31 mouse cellular contexts compared by ENCODE assay signal in the genomic region with DNA sequence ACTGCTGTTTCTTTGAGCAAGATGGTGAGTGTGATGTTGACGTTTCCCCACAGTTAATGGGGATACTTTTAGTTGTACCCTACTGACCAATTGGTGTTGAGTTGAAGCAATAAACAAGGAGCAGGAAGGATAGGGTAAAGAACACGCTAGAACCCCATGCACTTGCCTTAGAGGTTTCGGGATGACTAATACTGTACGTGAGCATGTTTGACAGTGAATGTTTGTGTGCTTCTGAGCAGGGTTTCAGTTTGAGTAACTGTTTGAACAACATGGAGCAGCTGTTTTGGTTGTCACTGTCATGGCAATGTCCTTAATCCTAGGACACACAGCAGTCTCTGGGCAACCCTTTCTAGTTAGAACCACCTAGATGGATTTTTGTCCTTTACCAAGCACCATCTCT. TPM values are rescaled to one million over a fixed set of nuclear protein-coding genes. Genes with fewer than 3 reads are reported as not detected.
DNase-seq lines count a peak whose midpoint lies in the region; ATAC-seq and TF ChIP-seq lines count a peak whose summit lies in the region.
"Had no signal": no experiment of that assay in that cellular context is flagged by ENCODE, and none has a peak within 500 bp of the region (broad histone marks: within the 10 kb centered on the region; RNA-seq: fewer than 3 reads in every experiment).

No protein-coding gene starts in this region.

- no peaks in the 10 kb centered on the region for H3K27me3 ChIP-seq in liver, adult 2 months (ENCODE audit: control insufficient read depth, insufficient read depth, low read length)
- H3K27me3 ChIP-seq in liver, postnatal 0 days (ENCODE audit: insufficient read depth, low read length), result no peaks in the 10 kb centered on the region
- H3K27me3 ChIP-seq in CH12.LX (replicated peaks), result no peaks in the 10 kb centered on the region
- H3K27me3 ChIP-seq in heart, embryonic 10.5 days (ENCODE audit: insufficient read depth, poor library complexity, severe bottlenecking), result no peaks in the 10 kb centered on the region
- no peaks in the 10 kb centered on the region for H3K27me3 ChIP-seq in heart, embryonic 12.5 days (replicated peaks)
- no peaks in the 10 kb centered on the region for H3K27me3 ChIP-seq in kidney, embryonic 14.5 days (ENCODE audit: control insufficient read depth, insufficient read depth, low read length)
- H3K27me3 ChIP-seq: forebrain, embryonic 13.5 days; intestine, embryonic 15.5 days had no signal

- no peak overlapping the region for H3K27ac ChIP-seq in liver, adult 2 months (replicated peaks; ENCODE audit: insufficient read depth, low read depth, low read length)
- no peak overlapping the region for H3K27ac ChIP-seq in liver, postnatal 0 days (ENCODE audit: low read depth)
- peak overlapping the region; percentile 95 for H3K27ac ChIP-seq in CH12.LX (ENCODE audit: insufficient read depth, low read depth)
- no peak overlapping the region for H3K27ac ChIP-seq in heart, embryonic 10.5 days
- no peak overlapping the region for H3K27ac ChIP-seq in heart, embryonic 12.5 days (ENCODE audit: poor library complexity, severe bottlenecking)
- H3K27ac ChIP-seq in kidney, embryonic 14.5 days (ENCODE audit: low read depth, low read length), result no peak overlapping the region
- H3K27ac ChIP-seq: forebrain, embryonic 10.5 days; forebrain, embryonic 13.5 days; gastrocnemius, adult 2 months; hindbrain, embryonic 10.5 days; hindbrain, embryonic 14.5 days; hindbrain, postnatal 0 days; intestine, embryonic 15.5 days had no signal

- H3K4me3 ChIP-seq in liver, adult 2 months (ENCODE audit: insufficient read depth, low read depth, low read length), result no peak overlapping the region
- H3K4me3 ChIP-seq in liver, postnatal 0 days (ENCODE audit: low read depth, low read length), result no peak overlapping the region
- H3K4me3 ChIP-seq in CH12.LX (replicated peaks in 1 of 3; ENCODE audit: low read depth in 2 of 3, low read length in 2 of 3, poor library complexity in 1 of 3), result no peak overlapping the region
- no peak overlapping the region for H3K4me3 ChIP-seq in heart, embryonic 10.5 days
- H3K4me3 ChIP-seq in heart, embryonic 12.5 days, result no peak overlapping the region
- no peak overlapping the region for H3K4me3 ChIP-seq in kidney, embryonic 14.5 days (ENCODE audit: low read length)
- H3K4me3 ChIP-seq: forebrain, embryonic 10.5 days; forebrain, embryonic 13.5 days; gastrocnemius, adult 2 months; hindbrain, embryonic 10.5 days; intestine, embryonic 15.5 days had no signal

- DNase-seq in liver, adult 2 months (ENCODE audit: extremely low read depth, low read depth, low spot score), result peak; percentile 6
- DNase-seq in liver, postnatal 0 days, result no peak
- DNase-seq in CH12.LX (ENCODE audit: extremely low read depth), result peak; percentile 93
- DNase-seq in induced T-regulatory cell, adult 2 months (ENCODE audit: low read depth), result peak; percentile 95
- DNase-seq in heart, embryonic 10.5 days (ENCODE audit: low spot score), result no peak
- no peak for DNase-seq in frontal cortex, postnatal 25 days (ENCODE audit: low spot score in 2 of 2)
- DNase-seq: adrenal gland, adult 8-10 months; adrenal gland, postnatal 25 days; B cell, adult 2 months; cerebellum, adult 18-20 months; cerebellum, adult 9-10 months; cerebellum, postnatal 14 days; gastrocnemius, adult 2 months; gastrocnemius, postnatal 14 days; heart, postnatal 36 days; kidney, adult 11 months had no signal

- in situ Hi-C loops in CH12.LX (cut with MboI; ENCODE audit: low pct_ligation_motif_present, low pct_unique_long_range_greater_than_20kb, low sequenced_read_pairs), result no loop called here

- no peaks in the 10 kb centered on the region for H3K36me3 ChIP-seq in liver, adult 2 months (ENCODE audit: control insufficient read depth, insufficient read depth, low read length)
- H3K36me3 ChIP-seq in liver, postnatal 0 days (replicated peaks; ENCODE audit: insufficient read depth, low read length), result no peaks in the 10 kb centered on the region
- peaks cover 8 to 23% of the 10 kb centered on the region in 2 experiments for H3K36me3 ChIP-seq in CH12.LX (replicated peaks in 1 of 2; ENCODE audit: control insufficient read depth in 1 of 2, insufficient read depth in 1 of 2, low read length in 1 of 2)
- no peaks in the 10 kb centered on the region for H3K36me3 ChIP-seq in heart, embryonic 10.5 days
- no peaks in the 10 kb centered on the region for H3K36me3 ChIP-seq in heart, embryonic 12.5 days
- no peaks in the 10 kb centered on the region for H3K36me3 ChIP-seq in kidney, embryonic 14.5 days (ENCODE audit: control insufficient read depth, insufficient read depth, low read length)
- H3K36me3 ChIP-seq: forebrain, embryonic 10.5 days; hindbrain, embryonic 10.5 days; intestine, embryonic 15.5 days had no signal

- no peak for TF ChIP-seq EP300 in liver, postnatal 0 days (IDR thresholded peaks at IDR 0.05; ENCODE audit: low read depth)
- TF ChIP-seq EP300 in CH12.LX (IDR thresholded peaks at IDR 0.05; ENCODE audit: low read length), result peak; percentile 99

- H3K9ac ChIP-seq in liver, adult 2 months (ENCODE audit: low read depth, low read length), result no peak overlapping the region
- no peak overlapping the region for H3K9ac ChIP-seq in liver, postnatal 0 days (replicated peaks)
- peak overlapping the region; percentile 47 for H3K9ac ChIP-seq in CH12.LX (ENCODE audit: insufficient read depth, low read depth)
- H3K9ac ChIP-seq in heart, embryonic 12.5 days, result no peak overlapping the region
- no peak overlapping the region for H3K9ac ChIP-seq in kidney, embryonic 14.5 days (ENCODE audit: low read depth, low read length)
- H3K9ac ChIP-seq: forebrain, embryonic 13.5 days; hindbrain, embryonic 14.5 days; intestine, embryonic 15.5 days had no signal

- no peaks in the 10 kb centered on the region for H3K9me3 ChIP-seq in liver, postnatal 0 days (ENCODE audit: low read length)
- no peaks in the 10 kb centered on the region for H3K9me3 ChIP-seq in CH12.LX (replicated peaks; ENCODE audit: low read length)
- no peaks in the 10 kb centered on the region for H3K9me3 ChIP-seq in heart, embryonic 10.5 days
- H3K9me3 ChIP-seq in heart, embryonic 12.5 days (replicated peaks), result no peaks in the 10 kb centered on the region
- H3K9me3 ChIP-seq in kidney, embryonic 14.5 days (ENCODE audit: control insufficient read depth, low read length), result no peaks in the 10 kb centered on the region
- H3K9me3 ChIP-seq: forebrain, embryonic 10.5 days; forebrain, embryonic 13.5 days; hindbrain, embryonic 10.5 days; intestine, embryonic 15.5 days had no signal

- no peaks in the 10 kb centered on the region for H3K79me2 ChIP-seq in liver, adult 2 months (ENCODE audit: control insufficient read depth, insufficient read depth, low read length)
- H3K79me2 ChIP-seq in CH12.LX (replicated peaks; ENCODE audit: control insufficient read depth, extremely low read depth, insufficient read depth, poor library complexity, severe bottlenecking), result peaks cover 45% of the 10 kb centered on the region

- no peak for TF ChIP-seq CTCF in liver, adult 2 months (IDR thresholded peaks at IDR 0.05; ENCODE audit: low read depth, low read length)
- TF ChIP-seq CTCF in liver, postnatal 0 days (IDR thresholded peaks at IDR 0.05; ENCODE audit: low read depth), result no peak
- TF ChIP-seq CTCF in CH12.LX (conservative IDR thresholded peaks at IDR 0.05 in 1 of 2, IDR thresholded peaks at IDR 0.05 in 1 of 2; ENCODE audit: low read depth in 2 of 2, low read length in 2 of 2), result no peak

- TF ChIP-seq POLR2A in liver, adult 2 months (IDR thresholded peaks at IDR 0.05; ENCODE audit: extremely low read depth, insufficient read depth, low read length), result no peak
- TF ChIP-seq POLR2A in CH12.LX (IDR thresholded peaks at IDR 0.05; ENCODE audit: low read depth, low read length), result 0 out of 2 replicates have a peak, but pooled peaks have one; percentile 31

- 88% methylated on average over 4 of the region's 4 CpGs for WGBS in liver, adult 2 months
- 70% methylated on average over 4 of the region's 4 CpGs for WGBS in liver, postnatal 0 days (ENCODE audit: insufficient replicate concordance)
- WGBS in heart, embryonic 10.5 days, result 82% methylated on average over 4 of the region's 4 CpGs
- 77% methylated on average over 4 of the region's 4 CpGs for WGBS in heart, embryonic 12.5 days
- 80% methylated on average over 4 of the region's 4 CpGs for WGBS in kidney, embryonic 14.5 days

- no peak for TF ChIP-seq RAD21 in CH12.LX (IDR thresholded peaks at IDR 0.05; ENCODE audit: low read depth, low read length)

- dilution Hi-C loops in CH12.LX (cut with MboI; ENCODE audit: extremely low pct_ligation_motif_present, extremely low pct_unique_long_range_greater_than_20kb, low sequenced_read_pairs), result no loop called here

- no peaks in the 10 kb centered on the region for H3K4me1 ChIP-seq in liver, adult 2 months (ENCODE audit: control insufficient read depth, insufficient read depth, low read length)
- 0 out of 2 replicates have a peak, but pooled peaks cover 3% of the 10 kb centered on the region for H3K4me1 ChIP-seq in liver, postnatal 0 days (ENCODE audit: insufficient read depth)
- H3K4me1 ChIP-seq in CH12.LX (ENCODE audit: control insufficient read depth in 1 of 2, insufficient read depth in 2 of 2), result peaks cover 29 to 88% of the 10 kb centered on the region in 2 experiments
- no peaks in the 10 kb centered on the region for H3K4me1 ChIP-seq in heart, embryonic 10.5 days
- 0 out of 2 replicates have a peak, but pooled peaks cover 6% of the 10 kb centered on the region for H3K4me1 ChIP-seq in heart, embryonic 12.5 days (replicated peaks)
- H3K4me1 ChIP-seq in kidney, embryonic 14.5 days (ENCODE audit: control insufficient read depth, insufficient read depth, low read length), result no peaks in the 10 kb centered on the region
- H3K4me1 ChIP-seq: hindbrain, embryonic 10.5 days; intestine, embryonic 15.5 days had no signal

- H3K4me2 ChIP-seq in liver, postnatal 0 days (ENCODE audit: low read depth, low read length), result no peak overlapping the region
- H3K4me2 ChIP-seq in CH12.LX (ENCODE audit: insufficient read depth, low read depth, poor library complexity, severe bottlenecking), result peak overlapping the region; percentile 70
- H3K4me2 ChIP-seq in heart, embryonic 12.5 days, result no peak overlapping the region
- no peak overlapping the region for H3K4me2 ChIP-seq in kidney, embryonic 14.5 days (replicated peaks; ENCODE audit: low read depth, low read length)
- H3K4me2 ChIP-seq: forebrain, embryonic 13.5 days; hindbrain, embryonic 14.5 days; intestine, embryonic 15.5 days had no signal

- ATAC-seq in liver, postnatal 0 days, result no peak
- no peak for ATAC-seq in heart, embryonic 12.5 days (ENCODE audit: insufficient number of reproducible peaks, low FRiP score)
- no peak for ATAC-seq in kidney, embryonic 14.5 days (ENCODE audit: low FRiP score, low TSS enrichment)
- ATAC-seq: forebrain, embryonic 13.5 days; forebrain, embryonic 16.5 days; hindbrain, postnatal 0 days; intestine, embryonic 15.5 days had no signal

RNA-seq across cellular contexts. Expression of gene Ctla4, which starts 26.5 kb away (rescaled TPM):
- 0.20 TPM in 1 of 2 replicates, not detected in the other for total RNA-seq in liver, adult 2 months (2014; rRNA removed)
- polyA plus RNA-seq in liver, adult 2 months (2012; rRNA removed), result not detected in 2 replicates
- not detected in 2 replicates for polyA plus RNA-seq in liver, postnatal 0 days (2015; fragmentation: Nextera tagmentation; extraction: Ambion mirVana)
- total RNA-seq in CH12.LX (2012; rRNA removed) (27.4 and 54.7 TPM in 2 replicates), CH12.LX (2014; rRNA removed) (49.8 and 53.7 TPM in 2 replicates)
- 11.6 and 13.1 TPM in 2 replicates for polyA plus RNA-seq in CH12.LX (2012; ENCODE audit: insufficient read length, low read depth)
- not detected in 2 replicates for polyA plus RNA-seq in heart, embryonic 10.5 days (2016; fragmentation: Nextera tagmentation; extraction: Ambion mirVana)
- polyA plus RNA-seq in heart, embryonic 12.5 days (2016; fragmentation: Nextera tagmentation; extraction: Ambion mirVana), result not detected in 2 replicates
- polyA plus RNA-seq in kidney, embryonic 14.5 days (2014; fragmentation: Nextera tagmentation; extraction: Ambion mirVana), result not detected in 2 replicates
- total RNA-seq: adrenal gland, adult 8-10 months; gastrocnemius, postnatal 14 days; hindbrain, postnatal 0 days; MEL had no signal
- polyA plus RNA-seq: embryonic facial prominence, embryonic 11.5 days; embryonic facial prominence, embryonic 14.5 days; forebrain, embryonic 10.5 days; forebrain, embryonic 13.5 days; forebrain, embryonic 16.5 days; gonadal fat pad, adult 2 months; heart, embryonic 14.5 days; heart, postnatal 0 days; hindbrain, embryonic 10.5 days; hindbrain, embryonic 14.5 days; hindbrain, postnatal 0 days; intestine, embryonic 15.5 days had no signal

Comparison
In these comparisons a context has a peak if more than half of its experiments do, and no peak if none do; other contexts are left out.
1. DNase-seq: peak in liver, adult 2 months (single experiment), CH12.LX (single experiment) and induced T-regulatory cell, adult 2 months (single experiment); none in liver, postnatal 0 days (single experiment), heart, embryonic 10.5 days (single experiment) and frontal cortex, postnatal 25 days (0 of 2).
2. RNA of gene Ctla4, which starts 26.5 kb away (polyA plus RNA-seq): 11.6 to 13.1 TPM in CH12.LX; not detected in liver, postnatal 0 days, not detected in liver, adult 2 months, not detected in heart, embryonic 10.5 days, not detected in heart, embryonic 12.5 days and not detected in kidney, embryonic 14.5 days; every median in the first group is over 10 times any median in the second.